Mouse (Mus musculus) neural tube, embryonic 10.5 days (tissue): Measurements from ENCODE around the gene Rdh16f2.
"Not testable (repeated sequence)": the region's sequence is repeated elsewhere in the genome, so short reads cannot be mapped to it uniquely, and the experiment has no call there.

Source experiments
- DNase-seq: peaks from one replicate; pipeline ENCODE4 v3.0.0-alpha.2; 2017; ENCODE audit warnings: low spot score; ENCODE audit errors: extremely low spot score

The Rdh16f2 gene

DNA sequence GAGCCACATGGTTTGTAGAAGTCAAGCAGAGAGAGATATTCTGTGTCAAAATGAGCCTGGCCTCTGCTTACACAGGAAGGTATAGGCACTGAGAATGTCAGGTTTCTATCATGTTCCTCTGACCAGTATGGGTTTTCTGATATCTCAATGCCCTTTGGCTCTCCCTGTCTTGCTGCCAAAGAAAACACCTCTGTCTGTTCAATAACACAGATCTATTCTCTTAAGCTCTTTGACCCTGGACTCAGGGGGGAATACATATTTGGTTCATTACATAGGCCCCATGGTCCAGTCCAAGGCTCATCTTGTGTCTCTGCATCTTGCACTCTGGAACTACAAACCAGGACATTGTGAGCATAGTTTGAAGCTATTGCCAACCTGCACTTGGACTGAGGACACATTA lies 22.3 kb downstream of the Rdh16f2 start, which contains the start of gene Rdh7:
Rdh7 (minus strand) TSS at position 213 of the 400 bp plus-strand sequence.
- DNase-seq: no peak

DNA sequence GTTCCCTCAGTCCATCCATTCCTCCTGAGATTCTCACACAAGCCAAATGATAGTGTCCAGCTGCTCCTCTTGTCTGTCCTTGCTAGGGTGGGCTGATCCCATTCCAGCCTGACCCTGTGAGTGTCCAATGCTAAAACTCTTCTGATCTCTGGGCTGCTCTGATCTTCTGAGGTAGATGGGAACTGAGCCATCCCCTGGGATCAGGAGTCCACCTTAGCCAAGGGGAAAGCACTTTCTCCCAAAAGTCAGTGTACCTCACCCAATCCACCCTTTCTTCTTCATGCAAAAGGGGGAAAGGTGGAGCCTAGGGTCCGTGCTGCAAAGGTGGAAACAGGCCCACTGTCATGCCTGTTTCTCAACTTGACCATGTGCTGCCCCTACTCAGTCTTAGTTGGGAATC lies 25.2 kb downstream of the Rdh16f2 start:
- DNase-seq: no peak

DNA sequence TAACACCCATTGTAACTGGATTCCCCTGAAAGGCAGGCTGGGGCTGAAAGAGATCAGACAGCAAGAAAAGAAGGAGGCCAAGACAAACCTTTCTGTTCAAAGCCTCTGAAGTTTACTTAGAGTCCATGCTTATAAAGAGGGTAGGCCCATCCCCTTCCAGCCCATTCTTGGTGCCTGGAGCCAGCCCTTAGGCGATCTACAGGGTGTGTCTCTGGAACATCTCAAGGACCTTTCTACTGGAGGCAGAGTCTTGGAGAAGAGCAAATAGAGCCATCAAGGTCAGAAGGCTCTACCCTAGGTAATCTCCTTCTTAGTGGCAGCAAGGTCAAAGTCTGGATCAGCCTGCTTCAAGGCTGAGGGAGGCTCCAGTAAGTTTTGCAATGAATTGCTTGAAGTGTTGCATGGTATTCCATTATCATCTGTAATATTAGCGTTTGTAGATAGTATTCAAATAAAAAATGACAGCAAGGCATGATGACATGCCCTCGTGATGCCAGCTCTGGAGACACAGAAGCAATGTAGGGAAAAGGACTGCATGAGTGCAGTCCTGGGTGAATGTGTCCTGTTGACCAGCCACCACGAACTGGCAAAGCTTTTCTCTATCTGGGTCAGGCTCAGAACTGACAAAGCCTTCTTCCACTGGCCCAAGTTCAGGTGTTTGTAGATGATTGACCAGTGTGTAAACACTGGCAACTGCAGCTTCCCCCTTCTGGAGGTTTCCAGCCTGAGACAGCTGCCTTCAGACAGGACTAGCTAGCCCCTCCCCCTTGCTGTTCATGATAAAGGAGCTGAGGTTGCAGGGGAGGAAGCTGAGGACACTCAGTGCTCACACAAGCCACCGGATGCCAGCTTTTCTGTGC lies 27.1 kb downstream of the Rdh16f2 start:
- DNase-seq: not testable (repeated sequence)

DNA sequence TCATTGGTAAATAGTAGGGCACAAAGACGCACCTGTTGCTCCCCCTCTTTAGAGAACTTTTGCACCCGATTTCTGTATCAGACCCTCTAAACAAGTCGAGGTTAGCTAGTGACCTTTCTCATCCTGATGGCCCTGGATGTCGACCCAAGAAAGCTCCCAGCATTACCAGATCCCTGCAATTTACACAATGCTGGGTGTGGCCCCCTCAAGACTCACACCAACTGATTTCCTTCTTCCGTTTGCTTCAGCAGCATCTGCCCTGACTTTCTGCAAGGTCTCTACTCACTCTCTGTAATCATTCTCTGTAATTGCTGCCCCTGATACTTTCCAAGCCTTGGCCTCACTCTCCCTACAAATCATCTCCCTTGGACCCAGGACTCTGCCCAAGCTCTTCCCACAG lies 30.4 kb downstream of the Rdh16f2 start:
- DNase-seq: no peak

DNA sequence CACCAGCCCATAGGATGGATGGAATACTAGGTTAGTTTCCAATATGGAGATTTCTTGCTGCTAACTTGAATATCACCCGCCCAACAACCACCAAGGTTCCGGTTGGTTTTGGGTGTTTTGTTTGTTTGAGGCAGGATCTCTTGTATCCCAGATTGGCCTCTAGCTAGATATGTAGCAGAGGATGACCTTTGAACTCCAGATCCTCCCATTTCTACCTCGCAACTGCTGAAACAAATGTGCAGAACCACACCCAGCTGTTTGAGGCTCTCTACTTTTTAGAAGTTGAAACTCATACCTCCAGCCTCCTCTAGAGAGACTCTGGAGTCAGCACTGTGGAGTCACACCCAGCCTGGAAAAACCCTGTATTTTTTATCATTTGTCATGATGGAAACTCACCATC lies 31.2 kb downstream of the Rdh16f2 start:
- DNase-seq: no peak

DNA sequence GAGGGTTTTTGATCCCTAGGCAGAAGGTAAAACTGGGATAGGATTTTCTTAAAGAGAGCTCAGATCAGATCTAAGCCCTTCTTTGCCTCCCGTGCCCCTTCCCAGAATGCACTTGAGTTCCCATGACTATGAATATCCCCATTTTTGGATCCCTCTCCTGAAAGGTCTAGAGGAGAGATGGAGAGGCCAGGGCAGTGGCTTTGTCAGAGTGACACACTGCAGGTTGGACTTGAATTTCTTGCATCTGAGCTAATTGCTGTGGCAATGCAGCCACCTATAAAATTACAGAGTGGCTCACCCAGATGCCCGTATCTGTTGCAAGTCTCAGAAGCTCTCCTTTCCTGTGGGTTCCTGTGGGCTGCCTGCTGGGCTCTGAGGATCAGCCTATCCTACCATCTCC lies 31.9 kb downstream of the Rdh16f2 start, which contains the start of gene Sdr9c7:
Sdr9c7 (plus strand) TSS at position 301 of the 400 bp plus-strand sequence.
- no peak for DNase-seq

DNA sequence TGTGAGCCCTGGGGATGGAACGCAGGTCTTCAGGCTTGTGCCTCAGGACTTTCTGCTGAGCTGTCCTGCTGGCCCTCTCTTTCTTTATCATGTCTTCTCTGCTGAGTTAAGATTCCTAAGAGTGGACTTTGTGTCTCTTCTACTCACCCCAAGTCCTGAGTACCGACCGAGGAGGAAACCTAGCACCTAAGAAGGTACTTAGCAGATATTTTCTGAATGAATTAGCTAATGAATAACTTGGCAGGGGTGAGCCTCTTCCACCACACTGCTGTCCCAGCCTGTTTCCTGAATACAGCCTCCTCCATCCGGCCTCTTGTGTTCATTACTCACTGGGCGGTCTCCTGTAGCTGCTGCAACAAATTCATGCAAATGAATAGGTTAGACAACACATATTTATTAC lies 33.5 kb downstream of the Rdh16f2 start:
- DNase-seq: no peak

DNA sequence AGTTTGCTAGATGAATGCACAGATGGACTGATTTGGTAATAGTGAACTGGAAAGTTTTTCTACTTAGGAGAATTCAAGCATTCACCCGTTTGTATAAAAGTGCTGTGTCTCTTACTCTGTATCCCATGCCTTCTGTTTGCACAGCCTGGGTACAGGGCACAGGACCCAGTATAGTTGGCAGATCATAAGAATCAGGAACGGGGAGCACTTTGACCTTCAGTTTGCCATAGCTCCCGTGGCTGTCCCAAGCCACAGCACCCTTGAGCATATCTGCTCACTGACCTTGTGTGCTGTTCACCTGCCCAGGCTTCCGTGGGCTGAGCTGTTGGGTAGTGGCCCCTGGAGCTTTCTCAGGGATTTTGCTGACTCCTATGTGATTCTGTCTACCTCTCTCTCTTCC lies 35.5 kb downstream of the Rdh16f2 start:
- no peak for DNase-seq

DNA sequence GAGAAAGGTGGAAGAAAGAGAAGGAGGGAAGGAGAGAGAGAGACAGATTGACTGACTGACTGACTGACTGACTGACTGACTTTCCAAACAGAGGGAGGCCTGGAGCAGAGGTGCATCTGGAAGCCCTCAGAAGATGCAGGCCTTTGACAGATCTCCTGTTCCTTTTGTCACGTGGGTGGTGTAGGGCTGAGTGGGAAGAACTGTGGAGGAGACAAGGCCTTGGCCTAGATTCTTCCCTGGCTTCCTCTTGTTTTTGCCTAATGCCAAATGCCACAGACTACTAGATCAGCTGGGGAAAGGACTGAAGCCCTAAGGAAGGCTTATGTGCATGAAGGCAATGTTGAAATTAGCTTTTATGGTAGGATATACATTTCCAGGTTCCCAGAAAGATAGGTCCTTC lies 36.8 kb downstream of the Rdh16f2 start:
- DNase-seq: no peak

DNA sequence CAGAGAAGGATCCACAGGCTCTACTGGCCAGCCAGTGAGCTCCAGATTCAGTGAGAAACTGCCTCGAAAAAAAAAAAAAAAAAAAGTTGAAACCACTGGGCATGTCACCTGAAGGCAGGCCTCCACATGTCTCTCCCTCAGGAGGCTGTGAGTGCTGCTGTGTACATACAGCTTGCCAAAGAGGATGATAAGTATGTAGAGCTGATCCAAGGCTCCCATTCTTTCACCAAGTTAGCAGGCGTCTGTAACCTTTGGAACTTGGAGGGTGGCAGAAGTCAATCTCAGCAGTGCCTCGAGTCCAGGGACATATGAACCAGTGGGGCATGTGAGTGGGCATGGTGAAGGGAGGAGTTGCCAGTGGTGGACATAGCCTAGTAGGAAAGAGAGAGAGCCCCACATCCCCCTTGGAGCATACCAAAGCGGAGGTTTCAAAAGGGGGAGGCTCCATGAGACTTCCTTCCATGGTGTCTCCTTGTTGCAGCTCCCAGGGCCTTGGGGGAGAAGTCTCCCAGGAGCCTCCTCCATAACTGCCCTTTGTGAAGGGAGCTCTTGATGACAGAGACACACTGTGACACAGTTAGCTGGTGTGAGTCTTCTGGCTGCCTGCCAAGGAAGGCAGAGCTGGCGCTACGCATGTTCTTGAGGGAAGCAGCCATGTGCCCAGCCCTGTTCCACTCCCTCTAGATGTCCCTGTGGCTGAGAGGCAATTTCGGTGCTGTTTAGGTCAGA lies 38.6 kb downstream of the Rdh16f2 start:
- DNase-seq: no peak

DNA sequence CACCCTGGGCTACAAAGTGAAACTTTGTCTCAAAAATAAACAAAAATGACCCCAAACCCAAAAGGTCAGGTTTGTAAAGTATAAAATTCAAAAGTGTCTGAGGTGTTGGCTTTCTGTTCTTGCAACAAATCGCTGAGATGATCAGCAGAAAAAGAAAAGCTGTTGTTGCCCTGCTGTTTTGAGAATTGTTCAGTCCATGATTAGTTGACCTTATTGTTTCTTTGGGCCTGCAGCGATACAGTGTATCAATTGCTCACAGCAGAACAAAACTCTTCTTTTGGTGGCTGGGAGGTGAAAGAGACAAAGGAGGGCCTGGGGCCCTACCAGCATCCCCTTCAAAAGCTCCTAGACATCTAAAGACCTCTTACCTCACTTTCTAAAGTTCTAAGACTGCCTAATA lies 39.9 kb downstream of the Rdh16f2 start:
- DNase-seq: no peak

DNA sequence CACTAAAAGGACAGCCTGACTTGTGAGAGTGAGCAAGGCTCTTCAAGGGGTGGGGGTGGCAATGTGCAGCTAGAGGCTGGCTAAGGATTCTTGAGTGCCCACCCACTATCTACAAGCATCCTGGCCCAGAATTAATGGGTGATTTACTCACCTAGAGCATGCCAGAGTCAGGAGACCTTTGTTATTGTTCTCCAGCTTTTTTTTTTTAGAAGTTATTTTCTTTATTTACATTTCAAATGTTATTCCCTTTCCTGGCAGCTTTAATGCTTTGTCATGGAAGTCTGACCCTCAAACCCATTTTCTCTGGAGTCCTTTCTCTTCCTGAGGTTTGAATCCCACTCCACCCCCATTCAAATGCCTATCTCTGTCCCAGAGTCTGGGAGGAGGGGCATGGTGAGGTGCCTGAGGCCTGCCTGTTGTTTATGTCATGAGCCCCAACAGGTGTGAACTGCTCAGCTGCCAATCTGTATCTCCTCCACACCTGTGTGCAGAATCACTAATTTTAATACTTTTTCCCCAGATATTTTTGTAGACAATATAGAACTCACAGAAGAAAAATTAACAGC lies 41.2 kb downstream of the Rdh16f2 start:
- no peak for DNase-seq

DNA sequence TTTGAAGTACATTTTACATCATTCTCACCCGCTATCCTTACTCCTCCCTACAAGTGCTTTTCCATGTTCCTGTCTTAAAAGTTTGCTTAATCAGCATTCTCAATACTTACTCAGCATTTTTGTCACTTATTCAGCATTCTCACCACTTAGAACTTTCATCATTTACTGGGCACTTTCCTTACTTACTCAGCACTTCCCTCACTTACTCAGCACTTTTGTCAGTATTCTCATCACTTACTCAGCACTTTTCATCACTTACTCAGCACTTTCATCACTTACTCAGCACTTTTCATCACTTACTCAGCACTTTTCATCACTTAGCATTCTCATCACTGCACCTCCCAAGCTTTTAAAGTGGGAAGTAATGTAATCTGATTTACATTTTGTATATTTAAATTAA lies 49.3 kb downstream of the Rdh16f2 start:
- DNase-seq: no peak

DNA sequence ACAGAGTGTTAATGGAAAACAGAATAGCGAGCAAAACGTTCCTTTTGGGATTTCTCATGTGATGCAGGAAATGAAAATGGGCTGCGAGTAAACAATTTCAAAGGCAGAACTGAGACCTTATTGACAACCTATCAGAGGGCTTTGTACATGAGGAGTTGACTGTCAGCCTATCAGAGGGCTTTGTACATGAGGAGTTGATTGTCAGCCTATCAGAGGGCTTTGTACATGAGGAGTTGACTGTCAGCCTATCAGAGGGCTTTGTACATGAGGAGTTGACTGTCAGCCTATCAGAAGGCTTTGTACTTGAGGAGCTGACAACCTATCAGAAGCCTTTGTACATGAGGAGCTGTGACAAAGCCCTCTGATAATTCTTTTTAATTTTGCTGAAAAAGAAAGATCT lies 50.9 kb downstream of the Rdh16f2 start:
- not testable (repeated sequence) for DNase-seq

DNA sequence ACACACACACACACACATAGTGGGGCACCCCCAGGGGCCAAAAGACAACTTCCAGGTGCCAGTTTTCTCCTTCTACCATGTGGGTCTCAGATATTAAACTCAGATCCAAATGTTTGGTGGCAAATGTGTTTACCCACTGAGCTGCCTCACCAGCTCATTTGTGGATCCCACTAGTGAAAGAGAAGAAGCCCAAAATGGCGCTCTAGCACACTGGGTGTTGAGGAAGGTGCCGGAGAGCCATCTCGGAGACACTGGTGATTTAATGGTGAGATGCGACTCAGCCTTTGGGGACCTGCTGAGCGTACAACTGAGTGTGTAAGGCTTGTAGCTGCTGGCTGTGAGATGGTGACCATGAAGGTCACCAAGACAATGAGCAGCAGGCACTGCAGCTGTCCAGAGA lies 51.4 kb downstream of the Rdh16f2 start:
- no peak for DNase-seq

DNA sequence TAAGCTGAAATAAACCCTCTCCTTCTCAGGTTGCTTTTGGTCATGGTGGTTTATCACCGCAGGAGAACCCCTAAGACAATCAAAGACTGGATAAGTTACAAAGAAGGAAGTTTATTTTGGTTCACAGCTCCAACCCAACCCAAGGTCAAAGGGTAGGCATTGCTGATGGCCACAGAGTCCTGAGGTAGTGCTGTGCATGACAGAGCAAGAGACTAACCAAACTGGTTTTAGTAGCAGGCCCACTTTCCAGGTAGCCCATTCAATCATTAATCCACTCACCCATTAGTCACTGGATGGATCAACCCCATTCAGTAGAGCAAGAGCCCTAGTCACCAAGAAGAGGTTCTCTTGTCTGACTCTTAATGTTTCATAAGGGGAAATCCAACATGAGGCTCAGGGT lies 56.0 kb downstream of the Rdh16f2 start:
- DNase-seq: no peak

DNA sequence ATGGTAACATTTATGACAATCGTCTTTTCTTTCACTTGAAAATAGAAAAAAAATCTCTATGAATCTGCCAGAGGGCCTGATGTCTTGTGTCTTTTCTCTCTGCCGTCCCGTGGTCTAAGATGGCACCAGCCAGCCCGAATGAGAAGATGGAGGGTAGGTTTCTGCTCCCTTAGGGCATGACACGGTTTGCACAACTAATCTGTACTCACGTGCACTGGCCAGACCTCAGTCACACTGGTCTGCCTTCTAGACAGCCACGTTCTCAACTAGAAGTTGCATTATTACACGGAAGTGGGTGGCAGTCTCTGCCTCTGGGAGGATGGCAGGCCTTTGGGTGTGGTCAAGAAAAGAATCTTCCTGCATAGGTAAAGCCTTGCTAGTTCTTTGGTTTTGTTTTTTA lies 56.8 kb downstream of the Rdh16f2 start:
- DNase-seq: no peak

DNA sequence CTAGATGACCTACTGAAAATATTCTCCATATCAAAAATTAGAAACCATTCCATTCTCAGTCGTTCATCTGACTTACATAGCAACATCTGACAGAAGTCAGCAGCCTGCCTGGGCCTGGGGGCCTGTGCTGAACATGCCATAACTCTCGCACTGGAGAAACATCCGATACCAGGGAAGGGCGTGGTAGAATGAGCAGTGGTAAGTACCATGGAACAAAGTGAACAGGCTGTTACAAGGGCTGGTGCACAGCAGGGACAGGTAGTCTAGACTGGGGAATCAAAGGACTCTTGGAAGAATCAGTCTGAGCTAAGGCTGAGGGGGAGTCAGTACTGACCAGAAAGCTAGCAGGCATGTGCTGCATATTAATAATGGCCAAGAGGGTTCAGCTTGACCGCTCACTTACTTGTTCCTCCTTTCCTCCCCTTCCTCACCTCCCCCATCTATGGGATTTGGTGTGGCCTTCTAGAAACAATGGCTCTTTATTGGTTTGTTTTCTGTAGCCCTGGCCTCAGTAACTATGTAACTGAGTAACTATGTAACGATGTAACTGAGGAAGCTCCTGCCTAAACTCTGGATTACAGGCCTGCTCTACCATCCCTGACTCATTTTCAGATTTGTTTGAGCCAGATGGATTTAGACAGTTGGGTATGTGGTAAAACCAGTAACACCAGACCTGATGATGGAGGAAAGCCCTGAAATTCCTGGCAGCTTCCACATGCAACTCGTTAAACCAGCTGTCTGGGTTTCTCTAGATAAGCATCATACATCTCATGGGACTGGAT lies 58.5 kb downstream of the Rdh16f2 start:
- DNase-seq: no peak
